In the genomic region with DNA sequence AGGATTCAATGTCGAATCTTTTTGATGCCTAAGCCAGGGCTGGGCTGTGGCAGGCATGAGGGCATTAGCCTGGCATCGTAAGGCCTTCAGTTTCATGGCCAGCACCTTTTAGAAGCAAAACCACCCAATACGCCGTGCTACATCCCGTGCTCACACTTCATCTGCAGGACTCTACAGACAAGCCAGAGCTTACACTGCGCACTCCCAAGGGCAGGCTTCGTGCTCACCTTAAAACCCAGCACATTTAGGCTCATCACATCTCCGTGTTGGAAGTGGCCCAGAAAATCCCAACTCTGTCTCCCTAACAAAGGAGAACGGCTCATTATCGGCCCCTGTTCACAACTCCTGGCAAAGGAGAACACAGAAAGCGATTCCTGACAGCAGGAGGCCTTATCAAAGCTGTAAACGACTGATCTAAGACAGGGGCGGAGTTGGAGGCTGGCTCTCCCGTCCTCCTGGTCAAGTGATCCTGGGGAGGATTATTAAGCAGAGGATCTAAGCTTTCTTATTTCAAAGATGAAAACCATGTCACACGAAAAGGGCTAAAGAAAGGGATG, we compare ENCODE assay signal across 16 mouse cellular contexts. TPM values are rescaled to one million over a fixed set of nuclear protein-coding genes. Genes with fewer than 3 reads are reported as not detected.
DNase-seq lines count a peak whose midpoint lies in the region; ATAC-seq and TF ChIP-seq lines count a peak whose summit lies in the region.
"Had no signal": no experiment of that assay in that cellular context is flagged by ENCODE, and none has a peak within 500 bp of the region (broad histone marks: within the 10 kb centered on the region; RNA-seq: fewer than 3 reads in every experiment).

No protein-coding gene starts in this region.

- ATAC-seq in forebrain, embryonic 13.5 days = peak; percentile 74
- ATAC-seq in kidney, embryonic 16.5 days (ENCODE audit: low FRiP score, low TSS enrichment) = no peak
- peak; percentile 43; the same call in 1 of the 2 replicates for ATAC-seq in intestine, embryonic 16.5 days
- no peak for ATAC-seq in cerebellum, adult (ENCODE audit: insufficient number of reproducible peaks, low FRiP score, low TSS enrichment)

- H3K36me3 ChIP-seq in forebrain, embryonic 13.5 days (ENCODE audit: poor library complexity, severe bottlenecking) = no peaks in the 10 kb centered on the region
- H3K36me3 ChIP-seq in forebrain, embryonic 10.5 days (replicated peaks) = no peaks in the 10 kb centered on the region
- H3K36me3 ChIP-seq in kidney, embryonic 16.5 days (ENCODE audit: insufficient read depth, low read length) = no peaks in the 10 kb centered on the region
- no peaks in the 10 kb centered on the region for H3K36me3 ChIP-seq in intestine, embryonic 16.5 days (ENCODE audit: control insufficient read depth, insufficient read depth, low read length)
- H3K36me3 ChIP-seq in small intestine, adult 2 months (ENCODE audit: control insufficient read depth, insufficient read depth, low read length) = peaks cover 3% of the 10 kb centered on the region; the same call in 1 of the 2 replicates
- H3K36me3 ChIP-seq: heart, embryonic 15.5 days had no signal

- peak; percentile 39; the same call in 1 of the 2 replicates for TF ChIP-seq POLR2A in small intestine, adult 2 months (IDR thresholded peaks at IDR 0.05; ENCODE audit: low read depth, low read length)

- peak overlapping the region; percentile 32 for H3K4me2 ChIP-seq in forebrain, embryonic 13.5 days
- no peak overlapping the region for H3K4me2 ChIP-seq in kidney, embryonic 16.5 days (replicated peaks; ENCODE audit: low read depth, low read length)
- peak overlapping the region; percentile 39 for H3K4me2 ChIP-seq in intestine, embryonic 16.5 days (ENCODE audit: low read depth, low read length)
- H3K4me2 ChIP-seq: heart, embryonic 15.5 days; liver, embryonic 11.5 days had no signal

- DNase-seq in forebrain, embryonic 10.5 days (ENCODE audit: extremely low spot score, low spot score) = no peak
- no peak for DNase-seq in kidney, postnatal 14 days
- no peak for DNase-seq in layer of hippocampus, adult 2 months (ENCODE audit: low spot score in 2 of 2)
- DNase-seq: cerebellum, adult 18-20 months had no signal

- no peak overlapping the region; the same call in 1 of the 2 replicates for H3K9ac ChIP-seq in forebrain, embryonic 13.5 days
- H3K9ac ChIP-seq in kidney, embryonic 16.5 days (replicated peaks; ENCODE audit: low read length) = no peak overlapping the region
- H3K9ac ChIP-seq in intestine, embryonic 16.5 days (ENCODE audit: low read depth, low read length) = 0 out of 2 replicates have a peak overlapping the region, but pooled peaks have one; percentile 9
- H3K9ac ChIP-seq: heart, embryonic 15.5 days had no signal

- H3K4me3 ChIP-seq in forebrain, embryonic 13.5 days = no peak overlapping the region
- H3K4me3 ChIP-seq in forebrain, embryonic 10.5 days = no peak overlapping the region
- no peak overlapping the region for H3K4me3 ChIP-seq in kidney, embryonic 16.5 days (ENCODE audit: low read length)
- H3K4me3 ChIP-seq in intestine, embryonic 16.5 days (ENCODE audit: low read length) = peak overlapping the region; percentile 7; the same call in 1 of the 2 replicates
- H3K4me3 ChIP-seq in small intestine, adult 2 months (ENCODE audit: low read depth, low read length) = peak overlapping the region; percentile 67
- H3K4me3 ChIP-seq in layer of hippocampus, adult 2 months = no peak overlapping the region
- H3K4me3 ChIP-seq: heart, embryonic 15.5 days; megakaryocyte, embryonic 14.5 days had no signal

- peaks cover 11% of the 10 kb centered on the region for H3K4me1 ChIP-seq in forebrain, embryonic 13.5 days
- H3K4me1 ChIP-seq in forebrain, embryonic 10.5 days = peaks cover 24% of the 10 kb centered on the region
- H3K4me1 ChIP-seq in kidney, embryonic 16.5 days (ENCODE audit: insufficient read depth, low read length) = peaks cover 9% of the 10 kb centered on the region
- H3K4me1 ChIP-seq in intestine, embryonic 16.5 days (ENCODE audit: control insufficient read depth, insufficient read depth, low read length) = peaks cover 8% of the 10 kb centered on the region
- H3K4me1 ChIP-seq in small intestine, adult 2 months (ENCODE audit: control insufficient read depth, insufficient read depth, insufficient read length, low read length) = peaks cover 24% of the 10 kb centered on the region; the same call in 1 of the 2 replicates
- H3K4me1 ChIP-seq: heart, embryonic 15.5 days; megakaryocyte, embryonic 14.5 days had no signal

- H3K9me3 ChIP-seq in forebrain, embryonic 13.5 days (replicated peaks) = no peaks in the 10 kb centered on the region
- no peaks in the 10 kb centered on the region for H3K9me3 ChIP-seq in forebrain, embryonic 10.5 days
- no peaks in the 10 kb centered on the region for H3K9me3 ChIP-seq in kidney, embryonic 16.5 days (ENCODE audit: low read length)
- no peaks in the 10 kb centered on the region for H3K9me3 ChIP-seq in intestine, embryonic 16.5 days (ENCODE audit: control insufficient read depth, low read length)
- H3K9me3 ChIP-seq: heart, embryonic 15.5 days had no signal

- WGBS in forebrain, embryonic 13.5 days = 26% methylated on average over 15 of the region's 15 CpGs
- 38% methylated on average over 15 of the region's 15 CpGs for WGBS in forebrain, embryonic 10.5 days
- WGBS in kidney, embryonic 16.5 days = 48% methylated on average over 15 of the region's 15 CpGs
- 34% methylated on average over 15 of the region's 15 CpGs for WGBS in intestine, embryonic 16.5 days
- 25% methylated on average over 15 of the region's 15 CpGs for WGBS in small intestine, adult 2 months

- no peaks in the 10 kb centered on the region for H3K27me3 ChIP-seq in forebrain, embryonic 13.5 days
- H3K27me3 ChIP-seq in forebrain, embryonic 10.5 days (ENCODE audit: poor library complexity, severe bottlenecking) = no peaks in the 10 kb centered on the region
- no peaks in the 10 kb centered on the region for H3K27me3 ChIP-seq in kidney, embryonic 16.5 days (ENCODE audit: insufficient read depth, low read length)
- H3K27me3 ChIP-seq in intestine, embryonic 16.5 days (replicated peaks; ENCODE audit: control insufficient read depth, insufficient read depth, low read length) = no peaks in the 10 kb centered on the region
- no peaks in the 10 kb centered on the region for H3K27me3 ChIP-seq in small intestine, adult 2 months (ENCODE audit: control insufficient read depth, insufficient read depth, low read length)

- no peak overlapping the region for H3K27ac ChIP-seq in forebrain, embryonic 13.5 days
- H3K27ac ChIP-seq in forebrain, embryonic 10.5 days = no peak overlapping the region
- peak overlapping the region; percentile 48 for H3K27ac ChIP-seq in kidney, embryonic 16.5 days (ENCODE audit: low read length)
- peak overlapping the region; percentile 43 for H3K27ac ChIP-seq in intestine, embryonic 16.5 days (ENCODE audit: low read length)
- peak overlapping the region; percentile 91 for H3K27ac ChIP-seq in small intestine, adult 2 months (ENCODE audit: insufficient read depth, low read depth, low read length)
- no peak overlapping the region for H3K27ac ChIP-seq in layer of hippocampus, adult 2 months
- H3K27ac ChIP-seq: heart, embryonic 15.5 days had no signal

- TF ChIP-seq CTCF in small intestine, adult 2 months (IDR thresholded peaks at IDR 0.05; ENCODE audit: extremely low read depth, insufficient read length, insufficient replicate concordance, low read depth, low read length) = peak; percentile 13; the same call in 1 of the 2 replicates
- TF ChIP-seq CTCF in layer of hippocampus, adult 2 months (conservative IDR thresholded peaks at IDR 0.05) = no peak

RNA-seq across cellular contexts. Expression of a gene that starts 0.7 kb away (rescaled TPM):
- polyA plus RNA-seq in forebrain, embryonic 13.5 days (2015; fragmentation: Nextera tagmentation; extraction: Ambion mirVana) = 0.15 TPM in 1 of 2 replicates, not detected in the other
- polyA plus RNA-seq in forebrain, embryonic 10.5 days (2016; fragmentation: Nextera tagmentation; extraction: Ambion mirVana) = not detected in 2 replicates
- 224 and 245 TPM in 2 replicates for polyA plus RNA-seq in kidney, embryonic 16.5 days (2015; fragmentation: Nextera tagmentation; extraction: Ambion mirVana)
- polyA plus RNA-seq in intestine, embryonic 16.5 days (2015; fragmentation: Nextera tagmentation; extraction: Ambion mirVana) = 45.2 and 67.0 TPM in 2 replicates
- polyA plus RNA-seq in small intestine, adult 2 months (2012; rRNA removed) = 11.4 and 58.3 TPM in 2 replicates
- under 1 TPM in 1 of 2 experiments, not detected in 1; 0.33 TPM for total RNA-seq in layer of hippocampus, adult 2 months (2021)
- total RNA-seq: left cerebral cortex, postnatal 14 days had no signal
- polyA plus RNA-seq: heart, embryonic 15.5 days; lung, embryonic 16.5 days had no signal

RNA-seq across cellular contexts. Expression of a gene that starts 0.8 kb away (rescaled TPM):
- 0.09 TPM in 2 replicates for polyA plus RNA-seq in forebrain, embryonic 13.5 days (2015; fragmentation: Nextera tagmentation; extraction: Ambion mirVana)
- polyA plus RNA-seq in forebrain, embryonic 10.5 days (2016; fragmentation: Nextera tagmentation; extraction: Ambion mirVana) = 0.05 and 0.18 TPM in 2 replicates
- polyA plus RNA-seq in kidney, embryonic 16.5 days (2015; fragmentation: Nextera tagmentation; extraction: Ambion mirVana) = 0.12 TPM in 1 of 2 replicates, not detected in the other
- 1.4 and 1.6 TPM in 2 replicates for polyA plus RNA-seq in intestine, embryonic 16.5 days (2015; fragmentation: Nextera tagmentation; extraction: Ambion mirVana)
- 2.4 and 3.4 TPM in 2 replicates for polyA plus RNA-seq in small intestine, adult 2 months (2012; rRNA removed)
- not detected for total RNA-seq in layer of hippocampus, adult 2 months (2021)
- total RNA-seq: gastrocnemius, adult 18-20 months; layer of hippocampus, adult 8-10 months; left cerebral cortex, postnatal 14 days had no signal

Comparison
In these comparisons a context has a peak if more than half of its experiments do, and no peak if none do; other contexts are left out.
1. ATAC-seq: peak in forebrain, embryonic 13.5 days (single experiment) and intestine, embryonic 16.5 days (single experiment); none in kidney, embryonic 16.5 days (single experiment) and cerebellum, adult (single experiment).
2. H3K27ac ChIP-seq: peak in kidney, embryonic 16.5 days (single experiment), intestine, embryonic 16.5 days (single experiment) and small intestine, adult 2 months (single experiment); none in forebrain, embryonic 13.5 days (single experiment), forebrain, embryonic 10.5 days (single experiment) and layer of hippocampus, adult 2 months (single experiment).
3. H3K4me3 ChIP-seq: peak in intestine, embryonic 16.5 days (single experiment) and small intestine, adult 2 months (single experiment); none in forebrain, embryonic 13.5 days (single experiment), forebrain, embryonic 10.5 days (single experiment), kidney, embryonic 16.5 days (single experiment) and layer of hippocampus, adult 2 months (single experiment).
4. RNA of a gene that starts 0.7 kb away (polyA plus RNA-seq): 224 to 245 TPM in kidney, embryonic 16.5 days, 11.4 to 58.3 TPM in small intestine, adult 2 months and 45.2 to 67.0 TPM in intestine, embryonic 16.5 days; 0.15 TPM in forebrain, embryonic 13.5 days and not detected in forebrain, embryonic 10.5 days; every median in the first group is over 10 times any median in the second.